Mouse (Mus musculus): ENCODE data around the gene Tnks1bp1. TPM values are rescaled to one million over a fixed set of nuclear protein-coding genes. Genes with fewer than 3 reads are reported as not detected.

Tnks1bp1 gene
- polyA plus RNA-seq (2014; fragmentation: Illumina TruSeq; extraction: RNeasy Lipid Tissue Mini Kit (QIAGEN cat#74804); ENCODE audit: low read depth, low replicate concordance): 1.4 TPM

GRCm38 (mm10) chr2:85047596-85048167 is at the start of gene Tnks1bp1:
Gene Tnks1bp1 (plus strand): TSS chr2:85048022.

DNA sequence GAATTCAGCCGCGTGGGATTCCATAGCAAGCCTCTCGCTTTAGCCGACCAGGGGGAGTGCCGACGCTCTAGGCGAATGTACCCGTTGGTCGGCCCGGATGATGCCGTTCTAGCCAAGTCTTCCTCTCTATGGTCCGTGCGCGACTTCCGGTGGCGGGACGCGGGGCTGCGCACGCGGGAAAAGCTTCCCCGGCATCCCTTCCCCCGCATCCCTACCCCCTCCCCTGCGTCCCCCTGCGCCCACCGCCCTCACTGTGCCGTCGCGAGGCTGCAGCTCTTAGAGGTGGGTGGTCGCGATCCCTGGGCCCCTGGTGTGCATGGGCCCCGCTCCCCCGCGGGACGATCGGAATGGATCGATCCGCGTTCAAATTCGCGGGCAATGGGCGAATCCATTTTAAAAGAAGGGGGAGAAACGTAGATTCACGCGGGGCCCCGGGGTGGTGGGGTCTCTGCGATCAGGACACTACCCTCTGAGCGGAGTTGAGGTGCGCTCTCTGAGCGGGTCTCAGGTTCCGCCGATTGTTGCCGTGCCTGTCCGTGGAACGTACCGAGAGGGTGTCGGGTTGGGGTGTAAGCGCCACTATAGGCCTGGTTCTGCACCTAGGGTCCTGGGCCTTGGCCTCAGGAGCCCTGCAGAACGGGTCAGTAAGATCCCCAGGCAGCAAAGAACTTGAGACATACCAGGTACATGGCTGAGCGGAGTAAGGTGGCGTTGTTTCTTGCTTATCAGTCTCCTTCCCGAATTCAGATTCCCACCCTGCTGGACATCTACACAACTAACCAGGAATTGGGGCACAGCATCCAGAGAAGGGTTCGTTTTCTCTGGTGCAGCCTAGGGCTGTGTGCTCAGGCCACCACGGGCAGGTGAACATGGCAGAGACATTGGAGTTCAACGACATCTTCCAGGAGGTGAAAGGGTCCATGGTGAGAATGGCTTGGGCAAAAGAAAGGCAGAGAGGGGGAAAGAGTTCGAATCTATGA is 10.5 kb upstream of the Tnks1bp1 start, which contains the start of the genes Ssrp1 and P2rx3:
Ssrp1 (plus strand) TSS at position 188 of the 980 bp plus-strand sequence.
P2rx3 (minus strand) TSS at position 416 of the 980 bp plus-strand sequence.

Other genes with a start within 250 kb of the Tnks1bp1 start
- 21.1 TPM for gene Ube2l6, start 249.2 kb upstream of the Tnks1bp1 start, polyA plus RNA-seq (2014; fragmentation: Illumina TruSeq; extraction: RNeasy Lipid Tissue Mini Kit (QIAGEN cat#74804); ENCODE audit: low read depth, low replicate concordance)
- gene Smtnl1, start 225.4 kb upstream of the Tnks1bp1 start, polyA plus RNA-seq (2014; fragmentation: Illumina TruSeq; extraction: RNeasy Lipid Tissue Mini Kit (QIAGEN cat#74804); ENCODE audit: low read depth, low replicate concordance): not detected
- 1.4 TPM for gene Timm10, start 221.0 kb upstream of the Tnks1bp1 start, polyA plus RNA-seq (2014; fragmentation: Illumina TruSeq; extraction: RNeasy Lipid Tissue Mini Kit (QIAGEN cat#74804); ENCODE audit: low read depth, low replicate concordance)
- gene Slc43a1, start 209.2 kb upstream of the Tnks1bp1 start, polyA plus RNA-seq (2014; fragmentation: Illumina TruSeq; extraction: RNeasy Lipid Tissue Mini Kit (QIAGEN cat#74804); ENCODE audit: low read depth, low replicate concordance): 2.2 TPM
- gene Rtn4rl2, start 161.3 kb upstream of the Tnks1bp1 start, polyA plus RNA-seq (2014; fragmentation: Illumina TruSeq; extraction: RNeasy Lipid Tissue Mini Kit (QIAGEN cat#74804); ENCODE audit: low read depth, low replicate concordance): not detected
- gene Slc43a3, start 111.4 kb upstream of the Tnks1bp1 start, polyA plus RNA-seq (2014; fragmentation: Illumina TruSeq; extraction: RNeasy Lipid Tissue Mini Kit (QIAGEN cat#74804); ENCODE audit: low read depth, low replicate concordance): 25.2 TPM
- gene Prg2, start 67.6 kb upstream of the Tnks1bp1 start, polyA plus RNA-seq (2014; fragmentation: Illumina TruSeq; extraction: RNeasy Lipid Tissue Mini Kit (QIAGEN cat#74804); ENCODE audit: low read depth, low replicate concordance): not detected
- not detected for gene Prg3, start 59.8 kb upstream of the Tnks1bp1 start, polyA plus RNA-seq (2014; fragmentation: Illumina TruSeq; extraction: RNeasy Lipid Tissue Mini Kit (QIAGEN cat#74804); ENCODE audit: low read depth, low replicate concordance)
- gene Ssrp1, start 10.8 kb upstream of the Tnks1bp1 start, polyA plus RNA-seq (2014; fragmentation: Illumina TruSeq; extraction: RNeasy Lipid Tissue Mini Kit (QIAGEN cat#74804); ENCODE audit: low read depth, low replicate concordance): 82.5 TPM
- gene P2rx3, start 10.6 kb upstream of the Tnks1bp1 start, polyA plus RNA-seq (2014; fragmentation: Illumina TruSeq; extraction: RNeasy Lipid Tissue Mini Kit (QIAGEN cat#74804); ENCODE audit: low read depth, low replicate concordance): 0.54 TPM
- gene Aplnr, start 88.2 kb downstream of the Tnks1bp1 start, polyA plus RNA-seq (2014; fragmentation: Illumina TruSeq; extraction: RNeasy Lipid Tissue Mini Kit (QIAGEN cat#74804); ENCODE audit: low read depth, low replicate concordance): 4.4 TPM
- gene Lrrc55, start 149.2 kb downstream of the Tnks1bp1 start, polyA plus RNA-seq (2014; fragmentation: Illumina TruSeq; extraction: RNeasy Lipid Tissue Mini Kit (QIAGEN cat#74804); ENCODE audit: low read depth, low replicate concordance): 3.7 TPM